ENCODE assay signal across 8 mouse cellular contexts in genomic region chr8:84147769-84148530, GRCm38 (mm10). TPM values are rescaled to one million over a fixed set of nuclear protein-coding genes. Genes with fewer than 3 reads are reported as not detected.
A peak's percentile ranks its signal among the peaks of the same experiment; 100 is the strongest.
DNase-seq lines count a peak whose midpoint lies in the region; ATAC-seq lines count a peak whose summit lies in the region.

Gene Cc2d1a, minus strand, starts transcription at chr8:84147936.
Gene 4930432K21Rik, plus strand, starts transcription at chr8:84148025.

- H3K4me3 ChIP-seq in hindbrain, embryonic 11.5 days (ENCODE audit: low read depth, low read length), result peak within 1 kb of the TSS; percentile 54

- peak; percentile 93 for ATAC-seq in hindbrain, embryonic 11.5 days (ENCODE audit: low FRiP score)

- 0 out of 2 replicates have a peak, but pooled peaks cover 4% of the 10 kb centered on the region for H3K36me3 ChIP-seq in hindbrain, embryonic 11.5 days (ENCODE audit: control insufficient read depth, insufficient read depth, low read length)

- no peaks in the 10 kb centered on the region for H3K27me3 ChIP-seq in hindbrain, embryonic 11.5 days (ENCODE audit: control insufficient read depth, insufficient read depth, low read length)

- peak; percentile 94 for DNase-seq in Muller cell, postnatal 12 days (ENCODE audit: inconsistent ontology term)
- peak; percentile 98 for DNase-seq in cerebellum, adult 9-11 months
- peak; percentile 94 to 97 for DNase-seq in frontal cortex, adult 2 months (ENCODE audit: extremely low spot score in 1 of 2, low spot score in 1 of 2)
- DNase-seq in hindbrain, embryonic 11.5 days (ENCODE audit: low spot score), result peak; percentile 96
- peak; percentile 88 to 93 for DNase-seq in layer of hippocampus, postnatal 10 days (ENCODE audit: low spot score in 2 of 2)
- peak; percentile 96 for DNase-seq in lung, postnatal 10 days
- DNase-seq in ovary, postnatal 36 days (ENCODE audit: low spot score), result peak; percentile 93
- DNase-seq in thymus, postnatal 25 days, result peak; percentile 96

- H3K9me3 ChIP-seq in hindbrain, embryonic 11.5 days (ENCODE audit: control insufficient read depth, low read length), result no peaks in the 10 kb centered on the region

- 18% methylated on average over 49 of the region's 49 CpGs for WGBS in hindbrain, embryonic 11.5 days

- no peak within 1 kb of the TSS for H3K27ac ChIP-seq in hindbrain, embryonic 11.5 days (ENCODE audit: low read depth, low read length)

- no peaks in the 10 kb centered on the region for H3K4me1 ChIP-seq in hindbrain, embryonic 11.5 days (replicated peaks; ENCODE audit: control insufficient read depth, insufficient read depth, low read length)

- H3K4me2 ChIP-seq in hindbrain, embryonic 11.5 days (replicated peaks; ENCODE audit: low read depth, low read length), result peak within 1 kb of the TSS; percentile 94

- peak within 1 kb of the TSS; percentile 68 for H3K9ac ChIP-seq in hindbrain, embryonic 11.5 days (ENCODE audit: low read depth, low read length)

RNA-seq across cellular contexts. Expression of gene Cc2d1a, which starts in this region (rescaled TPM):
- 38.4 and 40.2 TPM in 2 replicates for polyA plus RNA-seq in frontal cortex, adult 2 months (2012; rRNA removed)
- 8.5 and 8.8 TPM in 2 replicates for polyA plus RNA-seq in hindbrain, embryonic 11.5 days (2014; fragmentation: Nextera tagmentation; extraction: Ambion mirVana)
- total RNA-seq in layer of hippocampus, postnatal 10 days (2021), result 10 to 100 TPM; 59.8 to 68.1 TPM

RNA-seq across cellular contexts. Expression of gene 4930432K21Rik, which starts in this region (rescaled TPM):
- polyA plus RNA-seq in frontal cortex, adult 2 months (2012; rRNA removed), result 2.6 and 2.9 TPM in 2 replicates
- 0.57 and 0.88 TPM in 2 replicates for polyA plus RNA-seq in hindbrain, embryonic 11.5 days (2014; fragmentation: Nextera tagmentation; extraction: Ambion mirVana)
- 1 to 10 TPM; 1.5 to 1.7 TPM for total RNA-seq in layer of hippocampus, postnatal 10 days (2021)
